Mouse (Mus musculus) thymus, adult 2 months (tissue): ENCODE data around the gene Lrriq4. TPM values are rescaled to one million over a fixed set of nuclear protein-coding genes. Genes with fewer than 3 reads are reported as not detected.

Experiments used
- DNase-seq: peaks from one replicate; pipeline ENCODE4 v3.0.0; 2021
- H3K27ac ChIP-seq: fragments of 200-500 bp; 2 replicates; pipeline ENCODE4 v1.5.1; 2012; ENCODE audit warnings: low read length, control low read depth; ENCODE audit not compliant: control insufficient read depth, insufficient read depth
- H3K27me3 ChIP-seq: fragments of 200-500 bp; 2 replicates; pipeline ENCODE4 v1.6.1; 2012; ENCODE audit warnings: mild to moderate bottlenecking, low read length, moderate library complexity, mixed read lengths; ENCODE audit not compliant: control insufficient read depth, insufficient read depth
- H3K36me3 ChIP-seq: fragments of 200-500 bp; 2 replicates; pipeline ENCODE4 v1.6.1; 2012; ENCODE audit warnings: mild to moderate bottlenecking, low read length, moderate library complexity; ENCODE audit not compliant: control insufficient read depth, insufficient read depth
- H3K4me1 ChIP-seq: fragments of 200-500 bp; replicated peaks from 2 replicates; pipeline ENCODE4 v1.6.1; 2012; ENCODE audit warnings: low read length; ENCODE audit not compliant: control insufficient read depth, insufficient read depth
- H3K4me3 ChIP-seq: fragments of 200-500 bp; 2 replicates; pipeline ENCODE4 v1.5.1; 2012; ENCODE audit warnings: mild to moderate bottlenecking, low read length, control low read depth, moderate library complexity; ENCODE audit not compliant: control insufficient read depth, insufficient read depth
- CTCF ChIP-seq: fragments of 200-500 bp; IDR thresholded peaks from 2 replicates; pipeline ENCODE4 v1.5.1; 2012; ENCODE audit warnings: mild to moderate bottlenecking, control low read depth, low read length, moderate library complexity, borderline replicate concordance; ENCODE audit not compliant: control insufficient read depth, poor library complexity, insufficient read depth; ENCODE audit errors: extremely low read depth
- POLR2A ChIP-seq: fragments of 200-500 bp; IDR thresholded peaks from 2 replicates; pipeline ENCODE4 v1.6.1; 2012; ENCODE audit warnings: mild to moderate bottlenecking, low read length, control low read depth, moderate library complexity; ENCODE audit not compliant: control insufficient read depth, poor library complexity, insufficient read depth; ENCODE audit errors: extremely low read depth
- WGBS: fragments of 180-500 bp; shearing (Covaris S2); methylation state at CpG from one replicate; pipeline ENCODE4 v1.1.7; 2018; 5-methylcytosine and 5-hydroxymethylcytosine counted together
- polyA plus RNA-seq: library from polyadenylated mRNA; depleted of rRNA; stranded (reverse); fragments of >200 nt; gene quantifications from 2 replicates; pipeline ENCODE4 v1.2.3, GENCODE M21; 2012; rRNA removed

The Lrriq4 gene
- polyA plus RNA-seq, 1 experiment = not detected

- Histone ChIP-seq H3K4me3 (no peak overlapping the region), H3K27me3 (no peaks in the 10 kb centered on the region), H3K27ac (no peak overlapping the region), H3K4me1 (no peaks in the 10 kb centered on the region), H3K36me3 (no peaks in the 10 kb centered on the region)
- TF ChIP-seq CTCF = no peak
- no peak for TF ChIP-seq POLR2A
- DNase-seq = no peak
- 73% methylated on average over 3 of the region's 3 CpGs for WGBS
These were observed 74.3 kb downstream of the Lrriq4 start for GRCm38 (mm10) chr3:30718649-30719048.

Other genes starting within 250 kb of the Lrriq4 start
- 0.54 and 0.92 TPM in 2 replicates for gene Mecom, start 96.5 kb upstream of the Lrriq4 start, polyA plus RNA-seq
- not detected in 2 replicates for gene Actrt3, start 44.6 kb upstream of the Lrriq4 start, polyA plus RNA-seq
- gene Mynn, start 42.4 kb upstream of the Lrriq4 start, polyA plus RNA-seq = 11.6 and 14.0 TPM in 2 replicates
- 0.04 and 0.06 TPM in 2 replicates for gene Lrrc34, start 3.4 kb downstream of the Lrriq4 start, polyA plus RNA-seq
- 0.23 and 0.31 TPM in 2 replicates for gene Lrrc31, start 55.3 kb downstream of the Lrriq4 start, polyA plus RNA-seq
- not detected in 2 replicates for gene Samd7, start 101.8 kb downstream of the Lrriq4 start, polyA plus RNA-seq
- gene Sec62, start 148.4 kb downstream of the Lrriq4 start, polyA plus RNA-seq = 12.7 and 12.9 TPM in 2 replicates
- gene Gpr160, start 211.4 kb downstream of the Lrriq4 start, polyA plus RNA-seq = 4.3 and 6.1 TPM in 2 replicates